Mouse (Mus musculus) hematopoietic stem cell, adult 5-6 weeks (primary cell): ENCODE results near the gene Mat2a. TPM values are rescaled to one million over a fixed set of nuclear protein-coding genes. Genes with fewer than 3 reads are reported as not detected.
"Not testable (repeated sequence)": the region's sequence is repeated elsewhere in the genome, so short reads cannot be mapped to it uniquely, and the experiment has no call there.

Experiments used
- ATAC-seq, 2 experiments: fragments of 125-278 bp in 1 of 2; replicated peaks in 1 of 2; 2 replicates each; pipeline ENCODE4 v1.8.0; 2016 to 2017; ENCODE audit warnings: inconsistent platforms in 2 of 2, mild to moderate bottlenecking in 2 of 2, moderate number of reproducible peaks in 2 of 2, low read depth in 1 of 2, moderate TSS enrichment in 1 of 2; ENCODE audit not compliant: low FRiP score in 2 of 2, poor library complexity in 2 of 2, severe bottlenecking in 2 of 2, insufficient read depth in 1 of 2, low TSS enrichment in 1 of 2
- total RNA-seq: library from RNA; stranded (forward); fragments of 172-1452, 232-1000 nt; gene quantifications from 2 replicates; pipeline ENCODE4 v1.2.3, GENCODE M21; 2017

Gene Mat2a
- total RNA-seq, result 168 and 256 TPM in 2 replicates

GRCm38 (mm10) chr6:72439355-72440185, at the start of gene Mat2a:
Gene Mat2a, minus strand, starts transcription at chr6:72439558.
- peak; percentile 78 to 84 for ATAC-seq

GRCm38 (mm10) chr6:72488850-72489249, 49.5 kb upstream of the Mat2a start:
- ATAC-seq, result no peak

- no peak for ATAC-seq
These were observed 47.9 kb upstream of the Mat2a start for GRCm38 (mm10) chr6:72487282-72487681.

- no peak for ATAC-seq
These were observed 46.9 kb upstream of the Mat2a start for GRCm38 (mm10) chr6:72486307-72486706.

GRCm38 (mm10) chr6:72484887-72485286, 45.5 kb upstream of the Mat2a start:
- ATAC-seq, result no peak

GRCm38 (mm10) chr6:72482156-72482555, 42.8 kb upstream of the Mat2a start:
- ATAC-seq, result no peak

- no peak for ATAC-seq
These were observed 41.0 kb upstream of the Mat2a start for GRCm38 (mm10) chr6:72480422-72480702.

GRCm38 (mm10) chr6:72479645-72480421, 40.5 kb upstream of the Mat2a start:
- no peak for ATAC-seq

- ATAC-seq, result not testable (repeated sequence)
These were observed 39.3 kb upstream of the Mat2a start for GRCm38 (mm10) chr6:72478691-72479090.

- no peak for ATAC-seq
These were observed 38.3 kb upstream of the Mat2a start for GRCm38 (mm10) chr6:72477621-72478020.

GRCm38 (mm10) chr6:72476836-72477235, 37.5 kb upstream of the Mat2a start:
- ATAC-seq, result no peak

GRCm38 (mm10) chr6:72475221-72475985, 36.0 kb upstream of the Mat2a start:
- no peak for ATAC-seq

- ATAC-seq, result no peak
These were observed 34.1 kb upstream of the Mat2a start for GRCm38 (mm10) chr6:72473264-72474041.

- ATAC-seq, result no peak
These were observed 26.8 kb upstream of the Mat2a start for GRCm38 (mm10) chr6:72466171-72466570.

- ATAC-seq, result no peak
These were observed 26.2 kb upstream of the Mat2a start for GRCm38 (mm10) chr6:72465361-72466157.

- ATAC-seq, result not testable (repeated sequence)
These were observed 23.3 kb upstream of the Mat2a start for GRCm38 (mm10) chr6:72462550-72463257.
